Mouse (Mus musculus): ENCODE measurements around the gene Otud7a. TPM values are rescaled to one million over a fixed set of nuclear protein-coding genes. Genes with fewer than 3 reads are reported as not detected.

Otud7a gene
- polyA plus RNA-seq, 1 experiment, result 16.0 TPM

DNA sequence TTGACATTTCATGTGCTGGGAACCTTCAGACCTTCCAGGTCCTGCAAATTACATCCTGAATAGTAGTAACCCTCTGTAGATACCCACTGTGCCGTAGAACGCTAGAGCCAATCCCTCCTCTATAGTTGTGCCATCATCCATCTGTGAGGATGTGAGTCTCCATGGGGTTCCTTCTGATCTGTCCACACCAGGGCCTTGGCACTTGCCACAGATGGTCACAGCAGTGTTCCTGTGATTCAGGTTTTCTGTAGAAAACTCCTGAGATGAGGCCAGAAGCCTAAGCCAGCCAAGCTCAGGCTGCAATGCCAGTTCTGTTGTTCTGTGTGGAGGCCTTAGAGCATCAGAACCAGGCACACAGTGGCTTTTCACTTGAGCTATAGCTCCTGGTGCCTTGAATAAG is 63.5 kb downstream of the Otud7a start:
- peak; percentile 5 for DNase-seq (ENCODE audit: low read depth)
- TF ChIP-seq POLR2A (IDR thresholded peaks at IDR 0.05; ENCODE audit: borderline replicate concordance, extremely low read depth, insufficient read depth, insufficient read length, poor library complexity, severe bottlenecking) (no peak), CTCF (IDR thresholded peaks at IDR 0.05; ENCODE audit: borderline replicate concordance, extremely low read depth, insufficient read depth, insufficient read length) (no peak)

DNA sequence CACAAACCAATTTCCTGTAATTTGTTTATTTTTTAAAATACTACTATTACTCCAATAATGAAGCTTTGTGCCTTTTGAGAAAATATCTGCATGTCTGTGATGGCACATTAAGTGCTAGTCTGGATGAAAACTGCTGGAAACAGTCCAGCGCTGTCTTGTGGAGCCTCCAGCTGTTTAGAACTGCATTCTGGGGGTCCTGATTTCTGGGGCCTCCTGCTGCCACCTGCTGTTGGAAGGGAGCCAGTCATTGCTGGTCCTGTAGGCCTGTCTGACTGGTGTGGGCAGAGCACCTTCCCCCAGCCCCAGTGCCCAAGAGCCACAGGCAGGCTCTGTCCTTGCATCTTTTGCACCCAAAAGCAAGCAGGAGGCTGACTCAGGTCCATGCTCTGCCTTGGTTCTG is 65.3 kb downstream of the Otud7a start:
- TF ChIP-seq POLR2A (IDR thresholded peaks at IDR 0.05; ENCODE audit: borderline replicate concordance, extremely low read depth, insufficient read depth, insufficient read length, poor library complexity, severe bottlenecking), result no peak
- no peak for TF ChIP-seq CTCF (IDR thresholded peaks at IDR 0.05; ENCODE audit: borderline replicate concordance, extremely low read depth, insufficient read depth, insufficient read length)
- peak; percentile 82 for DNase-seq (ENCODE audit: low read depth)

DNA sequence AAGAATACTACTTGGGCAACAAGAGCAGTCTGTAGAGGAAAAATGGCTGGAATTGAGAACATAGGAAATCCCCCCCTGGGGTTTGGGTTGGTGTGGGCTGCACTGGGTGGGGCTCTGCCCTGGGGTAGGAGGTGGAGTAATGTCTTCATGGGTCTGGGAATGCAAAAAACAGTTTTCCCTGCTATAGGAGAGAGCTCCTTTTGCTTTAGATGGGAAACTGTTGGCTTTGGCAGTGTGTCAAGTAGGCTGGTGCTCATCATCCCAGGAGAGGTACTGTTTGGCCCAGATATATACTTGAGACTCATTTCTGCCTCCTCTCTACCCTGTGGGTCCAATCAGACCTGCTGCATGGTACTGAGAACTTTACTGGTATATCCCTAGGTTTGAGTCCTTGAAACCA is 66.9 kb downstream of the Otud7a start:
- DNase-seq (ENCODE audit: low read depth), result no peak
- no peak for TF ChIP-seq CTCF (IDR thresholded peaks at IDR 0.05; ENCODE audit: borderline replicate concordance, extremely low read depth, insufficient read depth, insufficient read length)
- no peak for TF ChIP-seq POLR2A (IDR thresholded peaks at IDR 0.05; ENCODE audit: borderline replicate concordance, extremely low read depth, insufficient read depth, insufficient read length, poor library complexity, severe bottlenecking)

DNA sequence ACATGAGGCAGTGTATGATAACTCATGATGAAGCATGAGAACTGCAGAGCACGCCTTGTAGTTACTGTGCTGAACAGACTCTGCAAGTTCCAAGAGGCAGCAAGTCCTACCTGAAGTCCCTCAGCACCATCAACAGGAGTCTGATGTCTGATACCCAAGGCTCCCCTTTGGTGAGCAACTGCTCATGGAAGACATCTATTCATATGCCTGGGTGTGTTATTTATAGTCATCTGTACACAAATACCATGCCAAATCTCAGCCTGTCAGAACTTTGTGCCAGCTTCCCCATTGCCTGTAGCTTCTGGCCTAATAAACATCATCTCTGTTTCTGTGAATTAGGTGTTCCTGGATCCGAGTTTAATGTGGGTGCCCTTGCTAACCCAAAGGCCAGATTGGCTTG is 68.0 kb downstream of the Otud7a start:
- TF ChIP-seq POLR2A (IDR thresholded peaks at IDR 0.05; ENCODE audit: borderline replicate concordance, extremely low read depth, insufficient read depth, insufficient read length, poor library complexity, severe bottlenecking) (no peak), CTCF (IDR thresholded peaks at IDR 0.05; ENCODE audit: borderline replicate concordance, extremely low read depth, insufficient read depth, insufficient read length) (no peak)
- DNase-seq (ENCODE audit: low read depth), result no peak

DNA sequence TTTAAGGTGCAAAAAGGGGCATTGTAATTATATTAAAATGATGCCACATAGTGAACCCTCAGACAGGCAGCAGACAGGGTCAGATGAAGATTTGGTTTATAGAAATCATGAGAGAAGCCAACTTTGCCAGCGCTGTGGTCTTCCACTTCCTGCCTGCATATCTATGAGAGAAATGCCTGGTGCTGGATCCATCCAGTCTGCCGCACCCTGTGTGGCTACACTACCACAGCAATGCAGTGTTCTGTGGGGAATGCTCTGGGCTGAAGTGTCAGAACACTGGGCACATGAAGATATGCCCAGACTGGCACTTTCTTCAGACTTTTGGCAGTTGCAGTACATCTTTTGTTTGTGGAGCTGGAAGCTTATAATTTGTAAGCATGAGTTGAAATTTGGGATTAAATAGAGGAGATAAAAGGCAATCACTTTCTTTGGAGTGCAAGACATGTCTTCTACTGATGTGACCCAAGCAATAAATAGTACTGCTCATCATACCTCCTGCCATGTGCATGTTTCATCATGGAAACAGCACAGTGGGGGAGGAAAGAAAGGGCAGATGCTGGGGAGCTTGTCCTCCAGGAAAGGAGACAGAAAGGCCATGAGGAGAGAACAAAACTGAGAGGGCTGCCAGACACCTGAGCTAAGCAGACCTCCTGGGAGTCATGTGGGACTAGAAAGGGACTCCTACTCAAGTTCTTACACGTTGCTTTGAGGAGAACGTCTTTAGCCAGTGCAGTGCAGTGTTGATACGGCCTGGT is 71.8 kb downstream of the Otud7a start:
- TF ChIP-seq CTCF (IDR thresholded peaks at IDR 0.05; ENCODE audit: borderline replicate concordance, extremely low read depth, insufficient read depth, insufficient read length), result no peak
- no peak for TF ChIP-seq POLR2A (IDR thresholded peaks at IDR 0.05; ENCODE audit: borderline replicate concordance, extremely low read depth, insufficient read depth, insufficient read length, poor library complexity, severe bottlenecking)
- DNase-seq (ENCODE audit: low read depth), result no peak

DNA sequence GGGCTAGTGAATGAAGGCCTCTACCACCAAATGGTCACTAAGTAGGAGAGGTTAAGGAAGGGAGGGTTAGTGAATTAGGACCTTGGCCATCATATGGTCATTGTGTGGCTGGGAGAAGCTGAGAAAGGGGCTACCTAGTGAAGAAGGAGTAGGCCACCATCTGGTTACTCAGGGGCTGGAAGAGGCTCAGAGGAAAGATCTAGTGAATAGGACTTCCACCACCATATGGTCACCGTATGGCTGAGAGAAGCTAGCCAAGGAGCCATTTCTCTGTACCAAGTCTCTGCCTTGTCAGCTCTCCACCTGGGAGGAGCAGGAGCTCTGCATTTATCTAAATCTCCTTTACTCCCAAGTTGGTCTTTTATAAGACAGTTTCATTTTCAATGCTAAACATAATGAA is 75.7 kb downstream of the Otud7a start:
- DNase-seq (ENCODE audit: low read depth), result no peak
- no peak for TF ChIP-seq CTCF (IDR thresholded peaks at IDR 0.05; ENCODE audit: borderline replicate concordance, extremely low read depth, insufficient read depth, insufficient read length)
- no peak for TF ChIP-seq POLR2A (IDR thresholded peaks at IDR 0.05; ENCODE audit: borderline replicate concordance, extremely low read depth, insufficient read depth, insufficient read length, poor library complexity, severe bottlenecking)

DNA sequence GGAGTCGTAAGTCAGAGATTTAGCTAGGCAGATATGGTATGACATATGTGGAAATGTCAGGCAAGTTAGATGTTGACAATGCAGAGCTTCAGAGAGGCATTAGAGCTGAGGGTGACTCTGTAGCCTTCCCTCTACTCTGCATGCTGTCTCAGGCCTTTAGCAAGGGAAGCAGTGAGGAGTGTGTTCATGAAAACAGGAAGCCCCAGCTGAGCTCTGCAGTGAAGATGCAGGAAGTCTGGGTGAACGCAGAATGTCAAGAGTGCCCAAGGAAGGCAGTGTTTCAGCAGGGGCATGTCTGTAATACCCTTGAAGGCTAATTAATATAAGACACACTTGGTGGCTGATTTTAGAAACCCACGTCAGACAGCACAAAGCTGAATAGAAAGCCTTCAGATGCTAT is 77.9 kb downstream of the Otud7a start:
- TF ChIP-seq CTCF (IDR thresholded peaks at IDR 0.05; ENCODE audit: borderline replicate concordance, extremely low read depth, insufficient read depth, insufficient read length) (no peak), POLR2A (IDR thresholded peaks at IDR 0.05; ENCODE audit: borderline replicate concordance, extremely low read depth, insufficient read depth, insufficient read length, poor library complexity, severe bottlenecking) (no peak)
- no peak for DNase-seq (ENCODE audit: low read depth)

DNA sequence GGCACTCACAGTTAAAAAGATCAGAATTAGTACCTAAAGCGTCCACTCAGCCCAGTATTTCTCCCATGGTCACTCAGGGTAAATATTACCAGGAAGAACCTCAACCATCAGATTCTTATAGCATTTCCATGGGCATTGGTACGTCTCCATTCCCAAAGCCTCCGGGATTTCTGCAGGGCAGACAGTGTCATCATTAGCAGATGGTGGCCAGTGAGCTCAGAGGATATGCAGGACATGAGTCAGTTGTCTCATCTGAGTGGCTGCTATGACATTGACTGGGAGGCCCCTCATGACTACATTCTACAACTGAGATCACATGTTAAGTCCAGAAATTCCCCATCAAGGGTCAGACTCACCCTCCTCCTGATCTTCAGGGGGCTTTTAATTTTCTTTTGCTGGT is 78.5 kb downstream of the Otud7a start:
- TF ChIP-seq CTCF (IDR thresholded peaks at IDR 0.05; ENCODE audit: borderline replicate concordance, extremely low read depth, insufficient read depth, insufficient read length) (no peak), POLR2A (IDR thresholded peaks at IDR 0.05; ENCODE audit: borderline replicate concordance, extremely low read depth, insufficient read depth, insufficient read length, poor library complexity, severe bottlenecking) (no peak)
- DNase-seq (ENCODE audit: low read depth), result no peak

DNA sequence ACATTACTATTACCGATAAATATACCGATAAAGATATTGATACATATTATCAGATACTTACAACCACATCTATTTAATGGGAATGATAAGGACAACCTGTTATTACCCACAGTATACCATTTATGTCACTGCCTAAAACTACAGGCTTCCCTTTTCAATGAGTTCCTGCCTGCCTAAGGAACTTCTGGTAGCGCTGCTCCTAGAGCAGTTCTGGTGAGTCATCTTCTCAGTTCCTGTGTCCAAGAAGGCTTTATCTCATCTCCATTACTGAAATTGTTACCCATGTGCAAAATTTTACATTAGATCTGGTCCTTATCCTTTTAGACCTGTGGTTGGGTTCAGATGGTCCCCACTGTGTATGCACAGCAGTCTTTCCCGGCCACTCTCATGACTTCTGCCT is 95.7 kb downstream of the Otud7a start:
- no peak for TF ChIP-seq CTCF (IDR thresholded peaks at IDR 0.05; ENCODE audit: borderline replicate concordance, extremely low read depth, insufficient read depth, insufficient read length)
- TF ChIP-seq POLR2A (IDR thresholded peaks at IDR 0.05; ENCODE audit: borderline replicate concordance, extremely low read depth, insufficient read depth, insufficient read length, poor library complexity, severe bottlenecking), result no peak
- DNase-seq (ENCODE audit: low read depth), result no peak

DNA sequence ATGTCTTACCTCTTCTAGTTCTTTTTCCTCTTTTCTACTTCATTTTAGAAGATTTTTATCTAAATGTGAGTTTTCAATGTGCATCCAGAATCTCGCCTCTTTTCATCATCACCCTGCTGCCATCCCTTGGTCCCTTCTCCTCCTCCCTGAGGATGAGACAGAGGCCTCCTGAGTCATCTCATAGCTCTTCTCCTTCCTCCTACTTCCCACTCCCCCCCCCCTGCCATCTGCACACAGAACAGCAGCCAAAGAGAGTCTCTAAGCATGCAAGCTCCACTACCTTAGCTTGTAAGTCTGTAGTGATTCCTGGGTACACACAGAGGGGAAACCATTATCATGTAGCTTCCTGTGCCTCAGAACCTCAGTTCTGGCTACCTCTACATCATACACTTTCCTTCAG is 109.9 kb downstream of the Otud7a start:
- peak; percentile 43 for DNase-seq (ENCODE audit: low read depth)
- TF ChIP-seq CTCF (IDR thresholded peaks at IDR 0.05; ENCODE audit: borderline replicate concordance, extremely low read depth, insufficient read depth, insufficient read length) (no peak), POLR2A (IDR thresholded peaks at IDR 0.05; ENCODE audit: borderline replicate concordance, extremely low read depth, insufficient read depth, insufficient read length, poor library complexity, severe bottlenecking) (no peak)

DNA sequence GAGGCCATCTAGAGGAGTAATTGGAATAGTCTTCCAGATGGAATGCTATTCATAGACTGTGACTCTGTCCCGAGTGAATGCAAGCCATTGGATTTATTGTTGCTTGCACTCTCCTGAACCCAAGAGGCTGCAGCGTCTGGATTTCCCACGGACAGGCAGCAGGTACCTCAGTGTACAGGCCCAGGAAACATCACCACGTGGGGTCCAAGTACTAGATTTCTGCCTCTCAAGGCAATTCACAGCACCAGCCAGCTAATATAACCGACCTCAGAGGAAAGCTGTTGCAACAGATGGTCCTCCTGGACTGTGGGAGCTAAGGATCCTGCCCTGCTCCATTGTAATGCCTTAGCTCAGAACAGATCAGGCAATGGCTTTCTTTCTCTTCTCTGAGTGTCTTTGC is 111.8 kb downstream of the Otud7a start:
- peak; percentile 10 for DNase-seq (ENCODE audit: low read depth)
- TF ChIP-seq POLR2A (IDR thresholded peaks at IDR 0.05; ENCODE audit: borderline replicate concordance, extremely low read depth, insufficient read depth, insufficient read length, poor library complexity, severe bottlenecking), result no peak
- no peak for TF ChIP-seq CTCF (IDR thresholded peaks at IDR 0.05; ENCODE audit: borderline replicate concordance, extremely low read depth, insufficient read depth, insufficient read length)

DNA sequence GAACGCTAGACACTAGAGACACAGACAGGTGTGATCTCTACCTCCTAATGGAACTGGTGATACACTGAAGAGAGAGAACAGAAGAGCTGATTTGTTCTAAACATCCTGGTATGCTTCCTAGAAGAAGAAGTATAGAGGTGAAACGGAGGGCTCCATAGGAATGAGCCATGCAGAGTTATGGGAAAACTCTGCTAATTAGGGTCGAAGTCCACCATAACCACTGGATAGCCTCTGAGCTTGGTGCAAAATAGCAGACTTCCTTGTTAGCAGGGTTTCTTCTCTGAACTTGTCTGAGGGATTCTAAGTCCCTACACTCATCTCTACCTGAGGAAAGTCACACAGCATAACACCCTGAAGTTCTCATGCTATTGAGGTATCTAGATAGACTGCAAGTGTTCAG is 114.4 kb downstream of the Otud7a start:
- DNase-seq (ENCODE audit: low read depth), result no peak
- no peak for TF ChIP-seq POLR2A (IDR thresholded peaks at IDR 0.05; ENCODE audit: borderline replicate concordance, extremely low read depth, insufficient read depth, insufficient read length, poor library complexity, severe bottlenecking)
- TF ChIP-seq CTCF (IDR thresholded peaks at IDR 0.05; ENCODE audit: borderline replicate concordance, extremely low read depth, insufficient read depth, insufficient read length), result no peak

Data from brain, embryonic 14.5 days (tissue).